Mouse (Mus musculus): ENCODE results near the gene Sema6d. TPM values are rescaled to one million over a fixed set of nuclear protein-coding genes. Genes with fewer than 3 reads are reported as not detected.

Gene Sema6d
- polyA plus RNA-seq, 1 experiment: 0.60 TPM

- H3K27me3 ChIP-seq (ENCODE audit: control insufficient read depth, insufficient read depth, low read length, poor library complexity, severe bottlenecking): no peaks in the 10 kb centered on the region
- no peak overlapping the region for H3K4me3 ChIP-seq (ENCODE audit: low read depth, low read length)
- H3K9me3 ChIP-seq (replicated peaks; ENCODE audit: control insufficient read depth, insufficient read depth, low read length, poor library complexity, severe bottlenecking): no peaks in the 10 kb centered on the region; the same call in 1 of the 2 replicates
- no peak overlapping the region for H3K9ac ChIP-seq (ENCODE audit: low read depth, poor library complexity, severe bottlenecking)
- H3K36me3 ChIP-seq (ENCODE audit: control insufficient read depth, insufficient read depth, low read length, poor library complexity, severe bottlenecking): no peaks in the 10 kb centered on the region
- no peak overlapping the region for H3K27ac ChIP-seq (ENCODE audit: insufficient read depth, low read length)
- no peaks in the 10 kb centered on the region for H3K4me1 ChIP-seq (ENCODE audit: control insufficient read depth, insufficient read depth, low read length)
- TF ChIP-seq EP300 (IDR thresholded peaks at IDR 0.05; ENCODE audit: insufficient read depth, low read depth, low read length) (no peak), POLR2A (IDR thresholded peaks at IDR 0.05; ENCODE audit: insufficient read depth, low read length) (no peak), CTCF (IDR thresholded peaks at IDR 0.05; ENCODE audit: low read depth, low read length) (no peak)
These were observed 574.4 kb downstream of the Sema6d start for GRCm38 (mm10) chr2:124664191-124664590.

GRCm38 (mm10) chr2:124668431-124668830 is 578.7 kb downstream of the Sema6d start:
- H3K9me3 ChIP-seq (replicated peaks; ENCODE audit: control insufficient read depth, insufficient read depth, low read length, poor library complexity, severe bottlenecking): no peaks in the 10 kb centered on the region; the same call in 1 of the 2 replicates
- no peak overlapping the region for H3K4me3 ChIP-seq (ENCODE audit: low read depth, low read length)
- TF ChIP-seq EP300 (IDR thresholded peaks at IDR 0.05; ENCODE audit: insufficient read depth, low read depth, low read length): no peak
- no peak for TF ChIP-seq CTCF (IDR thresholded peaks at IDR 0.05; ENCODE audit: low read depth, low read length)
- TF ChIP-seq POLR2A (IDR thresholded peaks at IDR 0.05; ENCODE audit: insufficient read depth, low read length): no peak
- H3K27me3 ChIP-seq (ENCODE audit: control insufficient read depth, insufficient read depth, low read length, poor library complexity, severe bottlenecking): no peaks in the 10 kb centered on the region
- no peaks in the 10 kb centered on the region for H3K4me1 ChIP-seq (ENCODE audit: control insufficient read depth, insufficient read depth, low read length)
- H3K9ac ChIP-seq (ENCODE audit: low read depth, poor library complexity, severe bottlenecking): no peak overlapping the region
- H3K36me3 ChIP-seq (ENCODE audit: control insufficient read depth, insufficient read depth, low read length, poor library complexity, severe bottlenecking): no peaks in the 10 kb centered on the region
- no peak overlapping the region for H3K27ac ChIP-seq (ENCODE audit: insufficient read depth, low read length)

GRCm38 (mm10) chr2:124673117-124673516 is 583.3 kb downstream of the Sema6d start:
- H3K9me3 ChIP-seq (replicated peaks; ENCODE audit: control insufficient read depth, insufficient read depth, low read length, poor library complexity, severe bottlenecking): no peaks in the 10 kb centered on the region
- no peak overlapping the region for H3K27ac ChIP-seq (ENCODE audit: insufficient read depth, low read length)
- no peaks in the 10 kb centered on the region for H3K4me1 ChIP-seq (ENCODE audit: control insufficient read depth, insufficient read depth, low read length)
- no peaks in the 10 kb centered on the region for H3K27me3 ChIP-seq (ENCODE audit: control insufficient read depth, insufficient read depth, low read length, poor library complexity, severe bottlenecking)
- H3K9ac ChIP-seq (ENCODE audit: low read depth, poor library complexity, severe bottlenecking): no peak overlapping the region
- H3K4me3 ChIP-seq (ENCODE audit: low read depth, low read length): no peak overlapping the region
- no peaks in the 10 kb centered on the region for H3K36me3 ChIP-seq (ENCODE audit: control insufficient read depth, insufficient read depth, low read length, poor library complexity, severe bottlenecking)
- no peak for TF ChIP-seq CTCF (IDR thresholded peaks at IDR 0.05; ENCODE audit: low read depth, low read length)
- TF ChIP-seq POLR2A (IDR thresholded peaks at IDR 0.05; ENCODE audit: insufficient read depth, low read length): no peak
- no peak for TF ChIP-seq EP300 (IDR thresholded peaks at IDR 0.05; ENCODE audit: insufficient read depth, low read depth, low read length)

GRCm38 (mm10) chr2:124684481-124684901 is 594.7 kb downstream of the Sema6d start:
- H3K9me3 ChIP-seq (replicated peaks; ENCODE audit: control insufficient read depth, insufficient read depth, low read length, poor library complexity, severe bottlenecking): no peaks in the 10 kb centered on the region
- no peak overlapping the region for H3K9ac ChIP-seq (ENCODE audit: low read depth, poor library complexity, severe bottlenecking)
- H3K4me1 ChIP-seq (ENCODE audit: control insufficient read depth, insufficient read depth, low read length): no peaks in the 10 kb centered on the region
- H3K4me3 ChIP-seq (ENCODE audit: low read depth, low read length): no peak overlapping the region
- no peak overlapping the region for H3K27ac ChIP-seq (ENCODE audit: insufficient read depth, low read length)
- no peaks in the 10 kb centered on the region for H3K36me3 ChIP-seq (ENCODE audit: control insufficient read depth, insufficient read depth, low read length, poor library complexity, severe bottlenecking)
- H3K27me3 ChIP-seq (ENCODE audit: control insufficient read depth, insufficient read depth, low read length, poor library complexity, severe bottlenecking): no peaks in the 10 kb centered on the region
- TF ChIP-seq CTCF (IDR thresholded peaks at IDR 0.05; ENCODE audit: low read depth, low read length): no peak

- no peak for TF ChIP-seq EP300 (IDR thresholded peaks at IDR 0.05; ENCODE audit: insufficient read depth, low read depth, low read length)
- no peak for TF ChIP-seq POLR2A (IDR thresholded peaks at IDR 0.05; ENCODE audit: insufficient read depth, low read length)
- TF ChIP-seq CTCF (IDR thresholded peaks at IDR 0.05; ENCODE audit: low read depth, low read length): no peak
- no peaks in the 10 kb centered on the region for H3K9me3 ChIP-seq (replicated peaks; ENCODE audit: control insufficient read depth, insufficient read depth, low read length, poor library complexity, severe bottlenecking)
- no peak overlapping the region for H3K4me3 ChIP-seq (ENCODE audit: low read depth, low read length)
- no peak overlapping the region for H3K9ac ChIP-seq (ENCODE audit: low read depth, poor library complexity, severe bottlenecking)
- H3K27me3 ChIP-seq (ENCODE audit: control insufficient read depth, insufficient read depth, low read length, poor library complexity, severe bottlenecking): no peaks in the 10 kb centered on the region
- H3K27ac ChIP-seq (ENCODE audit: insufficient read depth, low read length): no peak overlapping the region
- no peaks in the 10 kb centered on the region for H3K36me3 ChIP-seq (ENCODE audit: control insufficient read depth, insufficient read depth, low read length, poor library complexity, severe bottlenecking)
- H3K4me1 ChIP-seq (ENCODE audit: control insufficient read depth, insufficient read depth, low read length): no peaks in the 10 kb centered on the region
These were observed 600.6 kb downstream of the Sema6d start for GRCm38 (mm10) chr2:124690372-124690771.

GRCm38 (mm10) chr2:124702621-124703020 is 612.9 kb downstream of the Sema6d start:
- no peak overlapping the region for H3K4me3 ChIP-seq (ENCODE audit: low read depth, low read length)
- TF ChIP-seq EP300 (IDR thresholded peaks at IDR 0.05; ENCODE audit: insufficient read depth, low read depth, low read length) (no peak), CTCF (IDR thresholded peaks at IDR 0.05; ENCODE audit: low read depth, low read length) (no peak), POLR2A (IDR thresholded peaks at IDR 0.05; ENCODE audit: insufficient read depth, low read length) (no peak)
- H3K9me3 ChIP-seq (replicated peaks; ENCODE audit: control insufficient read depth, insufficient read depth, low read length, poor library complexity, severe bottlenecking): no peaks in the 10 kb centered on the region
- no peaks in the 10 kb centered on the region for H3K4me1 ChIP-seq (ENCODE audit: control insufficient read depth, insufficient read depth, low read length)
- no peak overlapping the region for H3K27ac ChIP-seq (ENCODE audit: insufficient read depth, low read length)
- no peak overlapping the region for H3K9ac ChIP-seq (ENCODE audit: low read depth, poor library complexity, severe bottlenecking)
- no peaks in the 10 kb centered on the region for H3K36me3 ChIP-seq (ENCODE audit: control insufficient read depth, insufficient read depth, low read length, poor library complexity, severe bottlenecking)
- no peaks in the 10 kb centered on the region; the same call in 1 of the 2 replicates for H3K27me3 ChIP-seq (ENCODE audit: control insufficient read depth, insufficient read depth, low read length, poor library complexity, severe bottlenecking)

All from ES-Bruce4 (cell line).